Mouse (Mus musculus) forebrain, embryonic 14.5 days (tissue): ENCODE measurements at regions not wholly inside any gene's neighbourhood (a gene's known extent, or its start where the extent isn't known, plus 50 kb on each side); places are given as distances from the start of the nearest gene placed in this dataset.
A peak's percentile ranks its signal among the peaks of the same experiment; 100 is the strongest.

Experiments used
- ATAC-seq: fragments of 200-750 bp; cut with Nextera tagmentation; 2 replicates; pipeline ENCODE4 v1.8.0; 2017; ENCODE audit warnings: mild to moderate bottlenecking, moderate library complexity
- DNase-seq: peaks from one replicate; pipeline ENCODE4 v3.0.0-alpha.2; 2015; ENCODE audit warnings: low spot score
- H3K27ac ChIP-seq: fragments of 300-500 bp; sonication (generic); 2 replicates; pipeline ENCODE4 v1.5.1; 2014; ENCODE audit warnings: low read depth, mild to moderate bottlenecking, control low read depth, low read length, moderate library complexity
- H3K27me3 ChIP-seq: fragments of 300-500 bp; sonication (generic); replicated peaks from 2 replicates; pipeline ENCODE4 v1.6.1; 2014; ENCODE audit warnings: low read length, control low read depth, mixed read lengths; ENCODE audit not compliant: control insufficient read depth, insufficient read depth
- H3K36me3 ChIP-seq: fragments of 300-500 bp; sonication (generic); 2 replicates; pipeline ENCODE4 v1.6.1; 2014; ENCODE audit warnings: low read length, control low read depth; ENCODE audit not compliant: control insufficient read depth, insufficient read depth
- H3K4me1 ChIP-seq: fragments of 300-500 bp; sonication (generic); 2 replicates; pipeline ENCODE4 v1.6.1; 2014; ENCODE audit warnings: antibody characterized with exemption, low read length, control low read depth; ENCODE audit not compliant: control insufficient read depth, insufficient read depth
- H3K4me2 ChIP-seq: fragments of 300-500 bp; sonication (generic); 2 replicates; pipeline ENCODE4 v1.6.1; 2014; ENCODE audit warnings: mild to moderate bottlenecking, control low read depth, low read length
- H3K4me3 ChIP-seq: fragments of 300-500 bp; sonication (generic); 2 replicates; pipeline ENCODE4 v1.5.1; 2014; ENCODE audit warnings: low read depth, low read length, control low read depth
- H3K9ac ChIP-seq: fragments of 300-500 bp; sonication (generic); 2 replicates; pipeline ENCODE4 v1.6.1; 2014; ENCODE audit warnings: mild to moderate bottlenecking, low read length, control low read depth, moderate library complexity
- H3K9me3 ChIP-seq: fragments of 300-500 bp; sonication (generic); replicated peaks from 2 replicates; pipeline ENCODE4 v1.6.1; 2016; ENCODE audit warnings: low read length, control low read depth, mixed read lengths; ENCODE audit not compliant: control insufficient read depth
- WGBS: fragments of 180-500 bp; shearing (Covaris S2); extraction: QIAGEN DNeasy Blood & Tissue Kit; methylation state at CpG from one replicate; pipeline ENCODE4 v1.1.7; 2014; 5-methylcytosine and 5-hydroxymethylcytosine counted together

DNA sequence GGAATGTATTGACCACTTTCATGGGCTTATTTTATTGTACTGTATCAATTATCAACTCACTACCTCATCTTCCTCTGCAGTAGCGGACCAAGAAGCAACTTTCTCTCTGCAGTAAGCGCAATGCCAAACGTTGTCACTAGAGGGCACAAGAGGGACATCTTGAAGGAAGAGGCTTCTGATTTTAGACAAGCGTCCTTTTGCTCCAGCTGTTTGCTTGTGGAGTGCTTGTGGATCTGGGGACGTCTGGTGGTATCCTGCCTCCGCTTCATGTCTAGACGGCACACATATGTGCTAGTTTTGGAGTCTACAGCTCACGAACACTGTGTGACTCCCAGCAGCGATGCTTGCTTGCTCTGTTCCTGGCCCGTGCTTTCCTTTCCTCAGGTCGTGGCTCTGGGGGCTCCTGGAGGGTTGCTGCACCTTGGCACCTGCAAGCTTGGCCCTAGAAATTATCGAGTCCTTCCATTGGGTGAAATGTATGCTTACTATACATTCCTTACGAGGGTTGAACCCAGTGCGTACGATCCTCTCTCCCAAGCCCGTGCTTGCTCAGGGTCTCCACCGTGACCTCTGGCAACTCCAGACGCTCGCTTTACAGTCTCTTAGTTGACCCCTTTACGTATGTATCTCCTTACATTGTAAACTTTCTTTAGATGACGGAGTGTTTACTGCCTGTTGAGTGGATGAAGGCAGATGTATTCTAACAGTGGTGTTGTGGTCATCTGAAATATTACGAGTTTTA lies 92.2 kb upstream of the Kif2a start:
- Histone ChIP-seq H3K4me1 (no peaks in the 10 kb centered on the region), H3K27me3 (no peaks in the 10 kb centered on the region)
- peak; percentile 95 for DNase-seq

GRCm38 (mm10) chr13:107108045-107108444 lies 86.1 kb upstream of the Kif2a start:
- ATAC-seq: 0 out of 2 replicates have a peak, but pooled peaks have one; percentile 26
- Histone ChIP-seq H3K36me3 (no peaks in the 10 kb centered on the region), H3K27ac (no peak overlapping the region), H3K4me3 (no peak overlapping the region), H3K4me1 (peaks cover 4% of the 10 kb centered on the region; the same call in 1 of the 2 replicates), H3K4me2 (no peak overlapping the region), H3K9ac (no peak overlapping the region), H3K27me3 (no peaks in the 10 kb centered on the region), H3K9me3 (no peaks in the 10 kb centered on the region)
- WGBS: 73% methylated on average over 5 of the region's 5 CpGs
- peak; percentile 35 for DNase-seq

More for the DNA sequence above, 92.2 kb upstream of the Kif2a start:
- Histone ChIP-seq H3K4me2 (no peak overlapping the region), H3K27ac (no peak overlapping the region), H3K9ac (no peak overlapping the region), H3K9me3 (no peaks in the 10 kb centered on the region), H3K36me3 (no peaks in the 10 kb centered on the region), H3K4me3 (no peak overlapping the region)
- WGBS: 63% methylated on average over 22 of the region's 22 CpGs
- ATAC-seq: peak; percentile 81

GRCm38 (mm10) chr13:107107572-107107971 lies 85.6 kb upstream of the Kif2a start:
- Histone ChIP-seq H3K4me3 (no peak overlapping the region), H3K4me1 (peaks cover 4% of the 10 kb centered on the region; the same call in 1 of the 2 replicates), H3K36me3 (no peaks in the 10 kb centered on the region), H3K9me3 (no peaks in the 10 kb centered on the region), H3K4me2 (no peak overlapping the region), H3K27me3 (no peaks in the 10 kb centered on the region), H3K9ac (no peak overlapping the region), H3K27ac (no peak overlapping the region)
- DNase-seq (peak; percentile 56), ATAC-seq (peak; percentile 46; the same call in 1 of the 2 replicates)
- 59% methylated on average over 9 of the region's 9 CpGs for WGBS

- Histone ChIP-seq H3K36me3 (no peaks in the 10 kb centered on the region), H3K4me1 (peaks cover 4% of the 10 kb centered on the region; the same call in 1 of the 2 replicates), H3K4me3 (no peak overlapping the region), H3K27ac (no peak overlapping the region), H3K9me3 (no peaks in the 10 kb centered on the region), H3K4me2 (no peak overlapping the region), H3K9ac (no peak overlapping the region), H3K27me3 (no peaks in the 10 kb centered on the region)
- WGBS: 68% methylated on average over 1 of the region's 1 CpGs
- ATAC-seq (no peak), DNase-seq (no peak)
Measured at GRCm38 (mm10) chr13:107105510-107105909, 83.6 kb upstream of the Kif2a start.

- Histone ChIP-seq H3K9me3 (no peaks in the 10 kb centered on the region), H3K4me3 (no peak overlapping the region), H3K27ac (no peak overlapping the region), H3K4me2 (peak overlapping the region; percentile 20; the same call in 1 of the 2 replicates), H3K36me3 (no peaks in the 10 kb centered on the region), H3K27me3 (no peaks in the 10 kb centered on the region), H3K4me1 (no peaks in the 10 kb centered on the region), H3K9ac (no peak overlapping the region)
- peak; percentile 81 for DNase-seq
- peak; percentile 85; the same call in 1 of the 2 replicates for ATAC-seq
- WGBS: 21% methylated on average over 13 of the region's 13 CpGs
Measured at GRCm38 (mm10) chr13:107101598-107101997, 79.7 kb upstream of the Kif2a start.

- Histone ChIP-seq H3K4me1 (no peaks in the 10 kb centered on the region), H3K4me2 (no peak overlapping the region), H3K27ac (no peak overlapping the region), H3K36me3 (no peaks in the 10 kb centered on the region), H3K9me3 (no peaks in the 10 kb centered on the region), H3K4me3 (no peak overlapping the region), H3K9ac (no peak overlapping the region), H3K27me3 (no peaks in the 10 kb centered on the region)
- DNase-seq (no peak), ATAC-seq (no peak)
- WGBS: 77% methylated on average over 6 of the region's 6 CpGs
Measured at GRCm38 (mm10) chr13:107100852-107101325, 79.0 kb upstream of the Kif2a start.

DNA sequence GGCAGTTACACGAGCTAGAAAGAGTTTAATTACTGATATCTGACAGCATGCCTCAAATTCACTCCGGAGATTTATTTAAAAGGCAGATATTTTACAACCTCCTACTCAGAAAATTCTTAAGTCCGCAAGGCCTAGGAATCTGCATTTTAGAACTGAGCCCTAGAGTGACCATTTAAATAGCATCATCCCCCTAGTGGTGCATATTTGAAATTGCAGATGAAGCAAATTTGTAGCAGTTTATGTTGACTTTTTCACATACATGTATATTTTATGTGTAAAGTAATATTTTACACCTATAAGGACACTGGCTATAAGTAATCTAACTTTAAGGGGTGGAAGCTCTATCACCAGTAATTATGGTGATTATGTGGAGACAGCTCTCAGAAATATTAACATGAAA lies 78.2 kb upstream of the Kif2a start:
- Histone ChIP-seq H3K4me3 (no peak overlapping the region), H3K4me2 (no peak overlapping the region), H3K9me3 (no peaks in the 10 kb centered on the region), H3K36me3 (no peaks in the 10 kb centered on the region), H3K9ac (no peak overlapping the region), H3K27me3 (no peaks in the 10 kb centered on the region), H3K27ac (no peak overlapping the region), H3K4me1 (no peaks in the 10 kb centered on the region)
- DNase-seq (peak; percentile 31), ATAC-seq (no peak)
- WGBS: 72% methylated on average over 3 of the region's 3 CpGs

DNA sequence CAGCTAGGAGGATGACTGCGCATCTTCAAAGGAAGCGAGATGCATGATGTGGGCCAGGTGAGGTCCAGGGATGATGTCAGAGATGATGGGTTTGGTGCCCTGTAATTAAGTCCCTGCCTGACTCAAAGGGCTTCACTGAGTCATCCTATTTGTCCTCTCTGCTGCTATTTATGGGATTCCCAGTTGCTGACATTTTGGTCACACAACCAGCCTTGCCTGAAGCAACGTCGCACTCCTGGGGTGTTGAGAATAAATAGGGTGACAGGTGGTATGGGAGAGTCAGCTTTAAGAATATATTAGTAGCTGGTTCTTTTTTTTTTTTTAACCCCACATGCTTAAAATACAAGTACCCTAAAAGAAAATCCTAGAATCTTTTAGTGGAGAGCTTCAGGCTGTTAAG lies 75.1 kb upstream of the Kif2a start:
- 92% methylated on average over 4 of the region's 4 CpGs for WGBS

DNA sequence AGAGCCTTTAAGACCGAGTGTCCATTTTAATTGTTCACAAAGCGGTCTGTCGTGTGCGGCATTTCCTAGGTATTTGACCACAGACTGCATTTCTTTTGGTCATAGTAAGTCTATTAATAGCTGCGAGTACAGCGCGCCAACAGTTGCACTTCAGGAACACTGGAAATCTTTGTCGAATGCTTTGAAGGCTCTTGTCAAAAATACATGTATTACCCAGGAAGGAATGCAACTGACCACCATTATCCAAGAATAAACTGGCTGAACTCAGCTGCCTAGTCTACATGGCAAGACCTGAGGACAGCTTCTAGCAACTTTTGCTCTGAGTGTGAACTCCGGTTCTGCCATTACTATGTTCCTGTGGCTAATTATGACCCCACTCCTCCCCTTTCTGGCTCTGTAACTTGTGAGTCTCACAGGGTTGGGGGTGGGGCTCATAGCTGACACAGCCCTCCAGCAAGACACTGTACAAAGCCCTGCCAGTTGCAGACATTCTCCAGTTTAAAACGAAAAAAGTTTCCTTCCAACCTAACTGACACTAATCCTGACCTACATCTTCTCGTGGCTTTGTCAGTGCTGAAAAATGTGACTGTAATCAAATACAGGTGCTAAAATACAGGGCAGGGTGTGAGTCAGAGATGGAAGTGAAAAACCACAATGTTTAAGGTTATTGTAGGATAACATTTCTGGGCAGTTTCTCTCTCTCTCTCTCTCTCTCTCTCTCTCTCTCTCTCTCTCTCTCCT lies 73.2 kb upstream of the Kif2a start:
- H3K9ac ChIP-seq: no peak overlapping the region
- H3K27me3 ChIP-seq: no peaks in the 10 kb centered on the region
- H3K4me2 ChIP-seq: no peak overlapping the region
- ATAC-seq: no peak
- no peaks in the 10 kb centered on the region for H3K4me1 ChIP-seq
- H3K36me3 ChIP-seq: no peaks in the 10 kb centered on the region
- H3K27ac ChIP-seq: no peak overlapping the region
- H3K9me3 ChIP-seq: no peaks in the 10 kb centered on the region
- no peak overlapping the region for H3K4me3 ChIP-seq
- no peak for DNase-seq
- 79% methylated on average over 11 of the region's 11 CpGs for WGBS

More for the DNA sequence above, 75.1 kb upstream of the Kif2a start:
- ATAC-seq: no peak
- no peak overlapping the region for H3K4me3 ChIP-seq
- H3K36me3 ChIP-seq: no peaks in the 10 kb centered on the region
- H3K9me3 ChIP-seq: no peaks in the 10 kb centered on the region
- H3K4me1 ChIP-seq: no peaks in the 10 kb centered on the region
- no peak overlapping the region for H3K4me2 ChIP-seq
- H3K27ac ChIP-seq: no peak overlapping the region
- DNase-seq: no peak
- H3K9ac ChIP-seq: no peak overlapping the region
- no peaks in the 10 kb centered on the region for H3K27me3 ChIP-seq
